Mouse (Mus musculus) ES-Bruce4 (cell line): ENCODE results near the gene Hspb9.

ENCODE experiments used
- CTCF ChIP-seq: IDR thresholded peaks from one replicate; pipeline ENCODE4 v1.8.1; 2011; ENCODE audit warnings: low read depth, low read length
- EP300 ChIP-seq: IDR thresholded peaks from 2 replicates; pipeline ENCODE4 v1.6.1; 2011; ENCODE audit warnings: low read depth, low read length; ENCODE audit not compliant: insufficient read depth
- POLR2A ChIP-seq: IDR thresholded peaks from one replicate; pipeline ENCODE4 v1.8.1; 2011; ENCODE audit warnings: low read length; ENCODE audit not compliant: insufficient read depth

- TF ChIP-seq CTCF (no peak), EP300 (no peak), POLR2A (no peak)
Observed at GRCm38 (mm10) chr11:100752294-100752693, 38.6 kb downstream of the Hspb9 start.
